23 mouse cellular contexts compared by ENCODE assay signal in the genomic region with DNA sequence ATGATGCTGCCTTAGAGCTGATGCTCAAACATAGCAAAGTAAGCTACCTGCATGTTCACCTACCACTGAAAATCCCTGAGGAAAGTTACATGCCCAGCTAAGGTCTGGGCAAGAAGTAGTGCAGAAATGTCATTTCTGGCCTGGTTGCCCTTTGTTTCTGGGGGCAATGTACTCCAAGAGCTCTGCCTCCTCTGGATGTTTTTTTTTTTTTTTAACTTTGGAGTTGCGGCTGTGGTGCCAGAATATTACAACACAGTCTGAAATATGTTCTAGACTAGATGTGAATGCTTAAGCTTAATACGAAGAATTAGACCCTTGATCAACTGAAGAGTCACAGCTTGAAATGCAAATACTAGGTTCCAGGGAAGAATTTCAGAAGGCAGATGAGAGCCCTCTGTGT.
"Had no signal": no experiment of that assay in that cellular context is flagged by ENCODE, and none has a peak within 500 bp of the region (broad histone marks: within the 10 kb centered on the region; RNA-seq: fewer than 3 reads in every experiment).

No protein-coding gene starts in this region.

- DNase-seq: gastrocnemius, adult 2 months; gastrocnemius, postnatal 10 days; gastrocnemius, postnatal 25 days; heart, adult 2 months; heart, postnatal 10 days; heart, postnatal 4 days; liver; lung, adult 2 months had no signal

- H3K27ac ChIP-seq: gastrocnemius, adult 2 months; heart, adult 2 months; hindbrain, embryonic 10.5 days; hindbrain, embryonic 12.5 days; hindbrain, embryonic 14.5 days; intestine, embryonic 15.5 days; layer of hippocampus, adult 2 months; left cerebral cortex, adult 2 months; limb, embryonic 10.5 days; limb, embryonic 12.5 days; liver, embryonic 12.5 days; liver, embryonic 14.5 days had no signal

- H3K9ac ChIP-seq: heart, embryonic 12.5 days; hindbrain, embryonic 12.5 days; hindbrain, embryonic 14.5 days; intestine, embryonic 15.5 days; limb, embryonic 12.5 days; liver, embryonic 12.5 days; liver, embryonic 14.5 days had no signal

- ATAC-seq: forebrain, embryonic 16.5 days; hindbrain, embryonic 16.5 days; inflammation-experienced regulatory T-cells, adult 6 months; intestine, embryonic 15.5 days; intestine, postnatal 0 days; liver, embryonic 12.5 days had no signal

- H3K9me3 ChIP-seq: heart, embryonic 12.5 days; hindbrain, embryonic 10.5 days; hindbrain, embryonic 12.5 days; intestine, embryonic 15.5 days; limb, embryonic 10.5 days; limb, embryonic 12.5 days; liver, embryonic 12.5 days had no signal

- H3K4me1 ChIP-seq: heart, embryonic 12.5 days; hindbrain, embryonic 12.5 days; intestine, embryonic 15.5 days; limb, embryonic 10.5 days; limb, embryonic 12.5 days; liver, embryonic 12.5 days had no signal

- H3K36me3 ChIP-seq: heart, embryonic 12.5 days; hindbrain, embryonic 10.5 days; hindbrain, embryonic 12.5 days; intestine, embryonic 15.5 days; limb, embryonic 10.5 days; limb, embryonic 12.5 days; liver, embryonic 12.5 days had no signal

- H3K4me3 ChIP-seq: gastrocnemius, adult 2 months; heart, adult 2 months; heart, embryonic 12.5 days; hindbrain, embryonic 10.5 days; hindbrain, embryonic 12.5 days; intestine, embryonic 15.5 days; layer of hippocampus, adult 2 months; left cerebral cortex, adult 2 months; limb, embryonic 10.5 days; limb, embryonic 12.5 days; liver, embryonic 12.5 days had no signal

- H3K27me3 ChIP-seq: heart, embryonic 12.5 days; hindbrain, embryonic 12.5 days; intestine, embryonic 15.5 days; limb, embryonic 12.5 days; liver, embryonic 12.5 days had no signal

- H3K4me2 ChIP-seq: heart, embryonic 12.5 days; hindbrain, embryonic 12.5 days; hindbrain, embryonic 14.5 days; intestine, embryonic 15.5 days; limb, embryonic 12.5 days; liver, embryonic 12.5 days had no signal
